Mouse (Mus musculus) forebrain, embryonic 15.5 days (tissue): Measurements from ENCODE around the gene Baz2a. TPM values are rescaled to one million over a fixed set of nuclear protein-coding genes. Genes with fewer than 3 reads are reported as not detected.
"Not testable (repeated sequence)": the region's sequence is repeated elsewhere in the genome, so short reads cannot be mapped to it uniquely, and the experiment has no call there.

ENCODE experiments used
- ATAC-seq: fragments of 200-750 bp; cut with Nextera tagmentation; replicated peaks from 2 replicates; pipeline ENCODE4 v1.8.0; 2017; ENCODE audit warnings: mild to moderate bottlenecking, moderate TSS enrichment, moderate library complexity
- H3K27ac ChIP-seq: fragments of 300-500 bp; sonication (generic); replicated peaks from 2 replicates; pipeline ENCODE4 v1.5.1; 2015; ENCODE audit warnings: mild to moderate bottlenecking, inconsistent platforms
- H3K27me3 ChIP-seq: fragments of 300-500 bp; sonication (generic); 2 replicates; pipeline ENCODE4 v1.6.1; 2015; ENCODE audit warnings: inconsistent platforms
- H3K36me3 ChIP-seq: fragments of 300-500 bp; sonication (generic); 2 replicates; pipeline ENCODE4 v1.6.1; 2015; ENCODE audit warnings: mild to moderate bottlenecking, inconsistent platforms
- H3K4me1 ChIP-seq: fragments of 300-500 bp; sonication (generic); 2 replicates; pipeline ENCODE4 v1.6.1; 2015; ENCODE audit warnings: inconsistent platforms
- H3K4me2 ChIP-seq: fragments of 300-500 bp; sonication (generic); replicated peaks from 2 replicates; pipeline ENCODE4 v1.6.1; 2015; ENCODE audit warnings: mild to moderate bottlenecking, inconsistent platforms
- H3K4me3 ChIP-seq: fragments of 300-500 bp; sonication (generic); 2 replicates; pipeline ENCODE4 v1.5.1; 2015; ENCODE audit warnings: mild to moderate bottlenecking, inconsistent platforms
- H3K9ac ChIP-seq: fragments of 300-500 bp; sonication (generic); replicated peaks from 2 replicates; pipeline ENCODE4 v1.6.1; 2015; ENCODE audit warnings: mild to moderate bottlenecking, inconsistent platforms
- H3K9me3 ChIP-seq: fragments of 300-500 bp; sonication (generic); 2 replicates; pipeline ENCODE4 v1.6.1; 2016; ENCODE audit warnings: inconsistent platforms
- WGBS: fragments of 180-500 bp; shearing (Covaris S2); methylation state at CpG from one replicate; pipeline ENCODE4 v1.1.7; 2015; ENCODE audit warnings: mixed read lengths; 5-methylcytosine and 5-hydroxymethylcytosine counted together
- polyA plus RNA-seq: library from polyadenylated mRNA; unstranded; fragments of >200 nt; fragmentation: Nextera tagmentation; extraction: Ambion mirVana; gene quantifications from 2 replicates; pipeline ENCODE4 v1.2.1, GENCODE M21; 2015

Gene Baz2a
- polyA plus RNA-seq, 1 experiment from 2014 or later, result 9.1 TPM

- Histone ChIP-seq H3K9me3 (no peaks in the 10 kb centered on the region), H3K36me3 (peaks cover 43% of the 10 kb centered on the region), H3K9ac (peak overlapping the region; percentile 93), H3K27ac (peak overlapping the region; percentile 86; the same call in 1 of the 2 replicates), H3K4me3 (peak overlapping the region; percentile 95), H3K4me2 (peak overlapping the region; percentile 51), H3K4me1 (peaks cover 22% of the 10 kb centered on the region), H3K27me3 (no peaks in the 10 kb centered on the region)
- 4% methylated on average over 3 of the region's 3 CpGs for WGBS
- no peak for ATAC-seq
These were observed 7.2 kb upstream of the Baz2a start for GRCm38 (mm10) chr10:128084160-128084559.

GRCm38 (mm10) chr10:128086391-128086790 lies 5.0 kb upstream of the Baz2a start:
- H3K9ac ChIP-seq, result no peak overlapping the region
- ATAC-seq, result no peak
- WGBS, result 74% methylated on average over 6 of the region's 6 CpGs
- H3K4me3 ChIP-seq, result no peak overlapping the region
- H3K36me3 ChIP-seq, result peaks cover 59% of the 10 kb centered on the region
- no peaks in the 10 kb centered on the region for H3K9me3 ChIP-seq
- no peak overlapping the region for H3K27ac ChIP-seq
- no peak overlapping the region for H3K4me2 ChIP-seq
- no peaks in the 10 kb centered on the region for H3K27me3 ChIP-seq
- peaks cover 34% of the 10 kb centered on the region for H3K4me1 ChIP-seq

GRCm38 (mm10) chr10:128087216-128087615 lies 4.2 kb upstream of the Baz2a start:
- whole genome bisulfite sequencing, result 79% methylated on average over 2 of the region's 2 CpGs
- not testable (repeated sequence) for H3K9me3 ChIP-seq, H3K27me3 ChIP-seq, ATAC-seq, H3K4me2 ChIP-seq, H3K27ac ChIP-seq, H3K4me3 ChIP-seq, H3K9ac ChIP-seq
- peaks cover 59% of the 10 kb centered on the region for H3K36me3 ChIP-seq
- peaks cover 37% of the 10 kb centered on the region for H3K4me1 ChIP-seq

GRCm38 (mm10) chr10:128088181-128088580 lies 3.2 kb upstream of the Baz2a start:
- no peak overlapping the region for H3K4me3 ChIP-seq
- no peak overlapping the region for H3K27ac ChIP-seq
- no peak overlapping the region for H3K4me2 ChIP-seq
- no peaks in the 10 kb centered on the region for H3K27me3 ChIP-seq
- 92% methylated on average over 5 of the region's 5 CpGs for WGBS
- peaks cover 38% of the 10 kb centered on the region for H3K4me1 ChIP-seq
- H3K36me3 ChIP-seq, result peaks cover 59% of the 10 kb centered on the region
- no peaks in the 10 kb centered on the region for H3K9me3 ChIP-seq
- no peak for ATAC-seq
- no peak overlapping the region for H3K9ac ChIP-seq

GRCm38 (mm10) chr10:128089842-128090241 lies 1.5 kb upstream of the Baz2a start:
- no peak for ATAC-seq
- no peaks in the 10 kb centered on the region for H3K9me3 ChIP-seq
- H3K9ac ChIP-seq, result no peak overlapping the region
- H3K4me3 ChIP-seq, result no peak overlapping the region
- no peak overlapping the region for H3K27ac ChIP-seq
- peaks cover 58% of the 10 kb centered on the region for H3K36me3 ChIP-seq
- H3K4me1 ChIP-seq, result peaks cover 48% of the 10 kb centered on the region
- no peak overlapping the region for H3K4me2 ChIP-seq
- no peaks in the 10 kb centered on the region for H3K27me3 ChIP-seq
- 81% methylated on average over 5 of the region's 5 CpGs for WGBS

GRCm38 (mm10) chr10:128090651-128091563 lies 470 bp upstream of the Baz2a start:
- Histone ChIP-seq H3K4me1 (peaks cover 44% of the 10 kb centered on the region), H3K9ac (no peak overlapping the region), H3K27ac (peak overlapping the region; percentile 32; the same call in 1 of the 2 replicates), H3K9me3 (no peaks in the 10 kb centered on the region), H3K4me3 (peak overlapping the region; percentile 89), H3K36me3 (peaks cover 48% of the 10 kb centered on the region), H3K4me2 (peak overlapping the region; percentile 94), H3K27me3 (no peaks in the 10 kb centered on the region)
- 10% methylated on average over 14 of the region's 14 CpGs for WGBS
- peak; percentile 30 for ATAC-seq

- Histone ChIP-seq H3K27ac (peak overlapping the region; percentile 82), H3K4me2 (peak overlapping the region; percentile 94), H3K27me3 (no peaks in the 10 kb centered on the region), H3K9me3 (no peaks in the 10 kb centered on the region), H3K9ac (peak overlapping the region; percentile 85), H3K4me1 (peaks cover 50% of the 10 kb centered on the region), H3K4me3 (peak overlapping the region; percentile 89), H3K36me3 (peaks cover 30% of the 10 kb centered on the region)
- WGBS, result under 1% methylated on average over 77 of the region's 88 CpGs
- peak; percentile 47 for ATAC-seq
These were observed 1.4 kb downstream of the Baz2a start for GRCm38 (mm10) chr10:128092506-128093495.

GRCm38 (mm10) chr10:128093496-128094294 lies 2.3 kb downstream of the Baz2a start:
- no peaks in the 10 kb centered on the region for H3K27me3 ChIP-seq
- WGBS, result 25% methylated on average over 13 of the region's 13 CpGs
- ATAC-seq, result no peak
- no peaks in the 10 kb centered on the region for H3K9me3 ChIP-seq
- peaks cover 21% of the 10 kb centered on the region for H3K36me3 ChIP-seq
- H3K9ac ChIP-seq, result peak overlapping the region; percentile 85
- peak overlapping the region; percentile 89 for H3K4me3 ChIP-seq
- peak overlapping the region; percentile 94 for H3K4me2 ChIP-seq
- H3K4me1 ChIP-seq, result peaks cover 59% of the 10 kb centered on the region
- H3K27ac ChIP-seq, result peak overlapping the region; percentile 82

- Histone ChIP-seq H3K4me3 (peak overlapping the region; percentile 89), H3K9me3 (no peaks in the 10 kb centered on the region), H3K9ac (peak overlapping the region; percentile 30; the same call in 1 of the 2 replicates), H3K27me3 (no peaks in the 10 kb centered on the region), H3K4me1 (peaks cover 61% of the 10 kb centered on the region), H3K4me2 (peak overlapping the region; percentile 94), H3K27ac (peak overlapping the region; percentile 82), H3K36me3 (peaks cover 13% of the 10 kb centered on the region)
- no peak for ATAC-seq
- 11% methylated on average over 19 of the region's 19 CpGs for WGBS
These were observed 3.1 kb downstream of the Baz2a start for GRCm38 (mm10) chr10:128094340-128094968.

- Histone ChIP-seq H3K9ac (no peak overlapping the region), H3K27ac (no peak overlapping the region; the same call in 1 of the 2 replicates), H3K9me3 (no peaks in the 10 kb centered on the region), H3K36me3 (peaks cover 6% of the 10 kb centered on the region), H3K27me3 (no peaks in the 10 kb centered on the region), H3K4me1 (peaks cover 61% of the 10 kb centered on the region), H3K4me2 (peak overlapping the region; percentile 94; the same call in 1 of the 2 replicates), H3K4me3 (peak overlapping the region; percentile 89; the same call in 1 of the 2 replicates)
- 20% methylated on average over 9 of the region's 9 CpGs for WGBS
- ATAC-seq, result no peak
These were observed 3.7 kb downstream of the Baz2a start for GRCm38 (mm10) chr10:128095003-128095636.
